Mouse (Mus musculus) erythroid progenitor cell, adult 5-6 weeks (primary cell): ENCODE results near the gene Doc2a. TPM values are rescaled to one million over a fixed set of nuclear protein-coding genes. Genes with fewer than 3 reads are reported as not detected.

Source experiments
- ATAC-seq: replicated peaks from 2 replicates; pipeline ENCODE4 v1.8.0; 2016; ENCODE audit warnings: moderate number of reproducible peaks, mild to moderate bottlenecking, moderate TSS enrichment, inconsistent platforms; ENCODE audit not compliant: poor library complexity, low FRiP score, severe bottlenecking
- total RNA-seq, 2 experiments: library from RNA; stranded (forward) in 1 of 2; stranded (reverse) in 1 of 2; fragments of 150-400 nt in 1 of 2; fragments of 186-747, 209-891 nt in 1 of 2; gene quantifications; 2 replicates each; pipeline versions ENCODE4 v1.2.3 to v1.2.4; 2015 to 2017; ENCODE audit warnings: low replicate concordance in 2 of 2

Doc2a gene
- total RNA-seq, 2 experiments from 2014 or later = not detected

DNA sequence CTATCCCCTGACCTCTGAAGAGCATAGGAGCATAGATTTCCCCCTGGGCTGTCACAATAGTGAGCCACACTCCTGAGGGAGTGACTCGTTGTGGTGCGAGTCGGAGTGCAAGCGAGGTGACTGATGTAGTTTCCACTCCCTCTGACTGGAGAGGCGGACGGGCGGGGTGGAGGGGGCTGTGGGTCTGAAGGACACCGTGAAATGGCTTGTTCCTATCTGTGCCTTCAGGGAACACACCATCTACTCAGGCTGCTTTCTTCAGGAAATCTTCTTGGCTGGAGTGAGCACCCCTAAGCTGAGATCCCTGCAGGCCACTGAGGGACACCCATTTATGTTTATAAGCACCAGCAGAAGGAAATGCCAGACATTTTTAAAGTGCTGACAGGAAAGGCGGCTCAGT, 24.5 kb upstream of the Doc2a start:
- ATAC-seq = no peak

DNA sequence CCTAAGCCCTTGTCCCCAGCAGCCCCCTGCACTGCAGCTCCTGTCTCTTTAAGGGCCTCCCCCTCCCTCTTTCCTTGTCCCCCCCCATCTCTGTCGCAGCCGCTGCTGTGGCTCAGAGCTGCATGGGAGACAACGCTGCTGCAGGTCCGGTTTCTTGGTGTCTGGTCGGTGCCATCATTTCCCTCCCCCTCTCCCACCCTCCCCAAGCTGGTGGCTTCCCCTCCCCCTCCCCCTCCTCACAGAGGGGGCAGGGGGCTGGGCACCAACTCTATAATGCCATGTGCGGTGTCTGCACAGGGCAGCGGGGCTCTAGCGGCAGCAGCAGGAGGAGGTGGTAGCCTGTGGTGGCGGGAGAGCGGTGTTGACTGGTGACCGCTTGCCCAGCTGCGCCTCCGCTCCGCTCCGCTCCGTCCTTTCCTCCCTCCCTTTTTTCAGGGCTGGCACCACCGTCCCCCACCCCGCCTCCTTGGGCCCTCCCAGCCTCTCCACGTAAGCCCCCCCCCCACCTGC, 24.0 kb upstream of the Doc2a start:
- no peak for ATAC-seq

DNA sequence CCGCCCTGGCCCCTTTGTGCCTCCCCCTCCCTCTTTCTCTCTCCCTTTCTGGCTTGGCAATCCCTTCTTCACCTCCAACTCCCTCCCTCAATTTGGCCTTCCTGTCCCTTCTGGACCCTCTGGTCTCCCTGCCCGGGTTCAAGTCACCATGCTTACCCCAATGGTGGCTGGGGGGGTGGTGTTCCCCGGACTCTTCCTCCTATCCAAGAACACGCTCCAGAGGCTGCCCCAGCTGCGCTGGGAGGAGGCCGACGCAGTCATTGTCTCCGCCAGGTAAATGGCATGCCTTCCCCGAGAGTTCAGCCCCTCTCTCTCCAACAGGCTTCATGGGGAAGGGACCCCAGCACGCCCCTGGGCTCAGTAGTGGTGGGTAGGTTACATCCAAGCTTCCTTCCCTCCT, 23.3 kb upstream of the Doc2a start:
- ATAC-seq = no peak

DNA sequence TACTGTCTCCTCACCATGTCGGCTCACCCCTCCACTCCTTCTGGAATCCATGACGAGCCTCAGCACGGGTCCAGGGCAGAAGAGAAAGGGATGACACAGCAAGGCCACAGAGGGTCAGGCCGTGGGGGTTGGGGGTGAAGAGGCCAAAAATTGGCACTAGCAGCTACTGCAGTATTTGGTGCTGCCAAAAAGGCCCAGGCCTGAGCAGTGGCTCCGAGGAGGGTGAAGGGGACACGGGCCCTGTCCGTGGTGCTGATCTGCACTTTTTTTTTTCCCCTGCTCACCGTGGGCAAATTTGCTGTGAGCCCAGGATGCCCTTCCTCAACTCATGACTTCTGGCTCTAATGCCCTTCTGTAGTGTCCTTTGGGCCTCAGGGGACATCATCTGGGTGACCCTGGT, 21.8 kb upstream of the Doc2a start:
- ATAC-seq = no peak

DNA sequence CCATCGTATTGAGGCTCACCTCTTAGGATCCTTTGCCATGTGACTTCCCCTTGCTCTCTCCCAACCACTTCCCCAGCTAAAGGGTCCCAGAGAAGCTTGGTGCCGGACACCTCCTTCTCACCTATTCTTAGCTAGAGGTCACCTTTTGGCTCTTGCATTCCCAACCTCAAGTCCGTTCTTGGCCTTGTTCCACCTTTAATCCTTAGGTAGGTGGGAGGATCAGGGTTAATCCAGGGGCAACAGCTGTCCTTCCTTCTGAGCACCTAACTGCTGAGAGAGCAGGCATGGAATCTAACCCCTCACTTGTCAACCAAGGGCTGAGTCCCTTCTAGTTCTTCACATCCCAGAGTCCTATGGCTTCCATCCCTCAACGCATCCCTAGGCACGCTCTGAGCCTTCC, 21.3 kb upstream of the Doc2a start:
- no peak for ATAC-seq

DNA sequence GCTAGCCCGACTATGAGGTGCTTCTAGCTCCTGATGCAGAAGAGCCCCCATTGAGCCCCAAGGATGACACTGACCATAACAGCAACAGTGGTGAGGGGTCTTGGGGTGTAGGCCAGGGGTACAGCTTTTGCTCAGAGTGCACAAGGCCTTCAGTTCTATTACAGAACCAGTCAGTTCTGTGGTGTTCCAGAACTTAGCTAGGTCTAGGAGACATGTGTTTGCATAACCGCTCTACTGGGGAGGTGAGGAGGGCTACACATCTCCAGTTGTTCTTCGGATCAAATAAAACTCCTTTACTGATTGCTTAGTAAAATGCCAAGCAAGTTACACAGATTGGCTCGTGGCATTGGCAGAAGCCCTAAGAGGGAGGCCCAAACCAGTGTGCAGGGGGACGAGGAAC, 15.7 kb upstream of the Doc2a start, which contains the start of gene 4930451I11Rik:
4930451I11Rik (minus strand) TSS at position 101 of the 400 bp plus-strand sequence.
- ATAC-seq = peak; percentile 6; the same call in 1 of the 2 replicates

DNA sequence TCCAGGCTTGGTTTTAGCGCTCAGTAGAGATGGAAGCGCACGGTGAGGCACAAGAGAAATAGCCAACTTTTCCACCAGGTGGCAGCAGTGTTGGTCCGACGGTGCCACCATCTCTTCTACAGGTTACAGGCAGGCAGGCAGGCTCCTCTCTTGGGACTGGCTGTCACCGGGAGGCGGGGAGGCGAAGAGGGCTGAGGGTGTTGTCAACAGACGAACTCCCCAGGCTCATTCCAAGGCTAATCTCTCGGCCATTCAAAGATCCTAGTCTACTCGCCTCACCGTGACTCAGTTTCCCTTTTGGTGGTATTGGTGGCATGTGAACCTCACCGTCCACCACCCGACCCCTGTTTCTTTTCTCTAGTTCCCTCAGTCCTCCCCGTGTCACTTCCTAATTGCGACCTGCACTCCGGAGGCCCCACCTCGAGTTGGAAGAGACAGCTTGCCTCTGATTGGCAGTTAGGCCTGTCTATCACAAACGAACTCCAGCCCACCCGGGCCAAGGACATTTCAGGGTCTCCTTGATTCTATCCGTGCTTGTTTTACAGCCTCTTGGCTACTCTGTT, 15.1 kb upstream of the Doc2a start:
- ATAC-seq = peak; percentile 86

DNA sequence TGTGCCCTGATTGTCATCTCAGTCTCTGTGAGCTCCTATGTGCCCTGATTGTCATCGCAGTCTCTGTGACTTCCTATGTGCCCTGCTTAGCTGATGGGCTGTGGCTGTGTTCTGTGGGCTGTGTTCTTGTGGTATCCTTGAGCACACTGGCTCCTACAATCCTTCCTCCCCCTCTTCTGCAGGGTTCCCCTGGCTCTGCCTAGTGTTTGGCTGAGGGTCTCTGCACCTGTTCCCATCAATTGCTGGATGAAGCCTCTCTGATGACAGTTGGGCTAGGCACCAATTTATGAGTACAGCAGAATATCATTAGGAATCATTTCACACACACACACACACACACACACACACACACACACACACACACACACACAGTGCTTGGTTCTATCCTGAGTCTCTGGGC, 13.9 kb upstream of the Doc2a start:
- no peak for ATAC-seq

DNA sequence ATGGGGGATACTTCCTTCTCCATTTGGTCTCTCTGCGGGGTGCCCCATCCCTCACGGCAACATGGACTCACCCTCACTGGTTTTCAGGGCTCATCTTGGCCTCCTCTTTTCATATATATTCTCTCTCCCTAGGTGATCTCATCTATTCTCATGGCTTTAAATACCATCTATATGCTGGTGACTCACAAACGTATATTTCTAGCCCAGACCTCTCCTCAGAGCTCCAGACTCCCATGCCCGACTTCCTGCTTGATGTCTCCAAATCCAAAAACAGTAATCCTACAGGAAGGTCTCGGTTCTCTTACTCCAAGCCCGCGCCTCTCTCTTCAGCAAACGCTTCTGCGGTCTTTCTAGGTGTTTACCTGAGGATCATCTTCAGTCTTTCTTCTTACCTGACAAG, 3.9 kb upstream of the Doc2a start:
- no peak for ATAC-seq

DNA sequence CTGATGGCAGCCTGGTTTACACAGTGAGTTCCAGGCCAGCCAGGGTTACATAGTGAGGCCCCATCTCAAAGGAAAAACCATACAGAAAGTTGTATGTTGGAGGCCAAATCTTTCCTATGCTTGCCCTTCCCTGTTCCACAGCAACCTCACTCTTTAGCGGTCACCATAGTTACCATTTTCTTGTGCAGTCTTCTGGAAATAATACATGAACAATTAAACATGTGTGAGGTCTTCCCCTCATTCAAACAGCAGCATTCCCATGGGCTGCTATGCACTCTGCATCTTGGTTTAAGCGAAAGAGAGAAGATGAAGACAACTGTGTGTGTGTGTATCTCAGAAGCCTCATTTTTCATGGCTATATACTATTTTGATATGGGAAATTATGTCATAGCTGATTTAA, 1.7 kb upstream of the Doc2a start:
- ATAC-seq = no peak

DNA sequence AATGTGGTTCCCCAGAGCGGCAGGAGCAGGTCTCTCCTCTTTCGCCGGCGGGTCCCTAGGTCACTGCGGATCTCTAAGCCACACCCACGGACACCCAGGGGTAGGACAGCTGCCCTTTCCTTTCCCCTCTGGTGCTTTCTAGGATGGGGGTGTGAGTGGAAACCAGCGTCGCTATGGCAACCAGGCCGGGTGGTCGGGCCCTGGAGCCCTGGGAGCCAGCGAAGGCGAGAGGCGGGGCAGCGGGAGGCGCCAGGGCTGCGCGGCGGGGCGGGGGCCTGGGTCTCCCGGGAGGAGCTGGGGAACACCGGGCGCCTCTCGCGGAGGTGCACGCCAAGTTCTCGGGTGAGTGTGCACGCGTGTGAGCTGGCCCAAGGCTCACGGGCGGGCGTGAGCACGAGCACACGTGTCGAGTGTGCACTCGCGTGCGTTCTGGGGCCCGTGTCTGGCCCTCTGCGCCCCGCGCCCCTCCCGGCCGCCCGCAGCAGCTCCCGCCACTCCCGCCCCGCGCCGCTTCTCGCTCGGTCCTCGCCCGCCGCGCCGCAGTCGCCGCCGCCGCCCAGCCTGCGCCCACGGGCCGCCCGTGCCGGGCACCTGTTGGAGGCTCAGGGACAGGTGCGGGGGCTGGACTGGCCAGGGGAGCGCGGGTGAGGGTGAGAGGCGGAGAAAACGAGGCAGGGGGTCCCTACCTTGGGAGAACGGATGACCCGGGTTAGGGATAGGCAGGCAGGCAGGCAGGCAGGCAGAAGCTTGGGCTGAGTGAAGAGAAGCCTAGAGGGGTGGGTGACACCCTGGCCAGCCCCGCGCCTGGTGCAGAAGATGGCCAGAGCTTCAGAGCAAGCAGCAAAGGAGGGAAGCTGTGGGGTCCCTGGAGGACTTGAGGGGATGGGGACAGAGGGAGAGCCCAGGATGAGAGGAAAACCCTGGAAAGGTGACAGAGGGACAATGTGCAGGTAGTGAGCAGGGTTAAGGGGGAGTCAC, 494 bp downstream of the Doc2a start:
- ATAC-seq = no peak

DNA sequence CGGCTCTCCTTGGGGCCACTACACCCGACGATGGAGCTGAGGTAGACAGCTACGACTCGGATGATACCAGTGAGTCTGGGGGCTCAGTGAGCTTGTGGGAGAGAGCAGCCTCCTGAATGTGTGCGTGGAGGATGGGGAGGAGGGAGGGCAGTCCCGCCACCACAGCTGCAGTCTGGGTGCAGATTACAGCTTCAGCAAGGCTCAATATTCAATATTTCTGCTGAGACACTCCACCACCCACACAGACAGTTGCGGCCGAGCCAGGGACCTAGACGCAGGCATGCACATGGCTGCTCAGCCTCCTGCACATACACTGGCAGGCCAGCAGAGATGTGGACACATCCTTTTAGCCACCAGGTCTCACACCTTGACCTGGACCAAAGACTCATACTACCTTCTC, 1.6 kb downstream of the Doc2a start:
- ATAC-seq = no peak

DNA sequence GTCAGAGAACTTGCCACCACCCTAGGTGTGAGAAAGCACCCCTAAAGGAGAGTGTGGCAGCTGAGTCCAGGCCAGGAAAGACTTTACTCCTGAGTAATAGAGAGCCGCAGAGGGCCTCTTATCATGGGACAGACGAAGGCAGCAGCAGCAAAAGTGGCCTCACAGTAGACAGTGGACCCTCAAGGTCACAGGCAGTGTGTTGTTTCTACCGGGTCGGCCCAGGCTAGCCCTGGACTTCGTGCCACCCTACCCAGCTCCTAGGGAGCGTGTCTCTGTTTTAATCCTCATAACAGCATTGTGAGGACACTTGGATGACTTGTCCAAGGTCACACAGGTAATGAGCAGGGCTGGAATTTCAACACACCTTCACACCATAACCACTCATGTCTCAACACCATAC, 2.9 kb downstream of the Doc2a start:
- no peak for ATAC-seq

DNA sequence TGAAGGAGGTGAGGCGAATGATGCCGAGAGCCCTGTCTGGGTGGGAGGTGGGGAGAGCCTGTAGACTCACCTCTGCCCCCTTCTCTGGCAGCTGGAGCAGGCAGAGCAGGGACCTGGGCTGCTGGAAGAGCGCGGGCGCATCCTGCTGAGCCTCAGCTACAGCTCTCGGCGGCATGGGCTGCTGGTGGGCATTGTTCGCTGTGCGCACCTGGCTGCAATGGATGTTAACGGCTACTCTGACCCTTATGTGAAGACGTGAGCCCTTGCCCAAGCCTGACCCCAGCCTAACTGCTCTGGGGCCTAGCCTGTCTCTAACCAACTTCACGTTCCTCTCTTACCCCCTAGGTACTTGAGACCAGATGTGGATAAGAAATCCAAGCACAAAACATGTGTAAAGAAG, 4.0 kb downstream of the Doc2a start:
- ATAC-seq = no peak

DNA sequence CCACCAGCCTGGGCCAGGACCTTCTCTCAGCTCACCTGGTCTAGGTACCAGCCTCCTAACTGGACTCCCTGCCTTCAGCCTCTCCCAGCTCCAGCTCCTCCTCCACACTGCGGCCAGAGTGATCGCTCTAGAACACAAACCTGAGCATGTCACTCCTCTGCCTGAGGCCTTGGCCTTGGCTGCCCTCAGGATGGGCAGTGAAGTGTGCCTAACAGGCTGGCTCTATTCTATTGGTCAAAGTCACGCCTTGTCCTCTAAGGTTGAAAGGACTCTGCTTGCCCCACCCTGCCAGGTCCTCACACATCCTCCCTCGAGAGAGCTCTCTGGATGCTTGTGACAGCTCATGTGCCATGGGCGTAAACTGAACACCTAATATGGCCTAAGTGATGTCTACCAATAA, 6.2 kb downstream of the Doc2a start:
- no peak for ATAC-seq

DNA sequence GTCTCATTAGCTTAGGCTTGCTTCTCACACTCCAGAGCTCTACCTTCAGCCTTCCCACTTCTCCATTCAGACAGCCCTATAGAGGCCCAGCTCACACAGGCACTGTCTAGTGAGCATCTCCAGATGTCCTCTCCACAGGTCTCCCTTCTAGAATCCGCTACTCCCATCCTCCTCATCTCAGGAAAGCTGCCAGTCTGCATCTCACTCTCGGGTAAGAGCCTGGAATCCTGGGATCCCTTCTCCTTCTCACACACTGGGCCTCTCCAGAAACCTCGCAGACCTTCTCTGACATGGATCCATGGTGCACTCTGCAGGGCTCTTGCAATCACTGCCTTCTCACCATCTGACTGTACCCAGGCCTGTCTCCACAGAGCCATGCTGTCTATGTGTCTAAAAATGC, 8.4 kb downstream of the Doc2a start:
- no peak for ATAC-seq

DNA sequence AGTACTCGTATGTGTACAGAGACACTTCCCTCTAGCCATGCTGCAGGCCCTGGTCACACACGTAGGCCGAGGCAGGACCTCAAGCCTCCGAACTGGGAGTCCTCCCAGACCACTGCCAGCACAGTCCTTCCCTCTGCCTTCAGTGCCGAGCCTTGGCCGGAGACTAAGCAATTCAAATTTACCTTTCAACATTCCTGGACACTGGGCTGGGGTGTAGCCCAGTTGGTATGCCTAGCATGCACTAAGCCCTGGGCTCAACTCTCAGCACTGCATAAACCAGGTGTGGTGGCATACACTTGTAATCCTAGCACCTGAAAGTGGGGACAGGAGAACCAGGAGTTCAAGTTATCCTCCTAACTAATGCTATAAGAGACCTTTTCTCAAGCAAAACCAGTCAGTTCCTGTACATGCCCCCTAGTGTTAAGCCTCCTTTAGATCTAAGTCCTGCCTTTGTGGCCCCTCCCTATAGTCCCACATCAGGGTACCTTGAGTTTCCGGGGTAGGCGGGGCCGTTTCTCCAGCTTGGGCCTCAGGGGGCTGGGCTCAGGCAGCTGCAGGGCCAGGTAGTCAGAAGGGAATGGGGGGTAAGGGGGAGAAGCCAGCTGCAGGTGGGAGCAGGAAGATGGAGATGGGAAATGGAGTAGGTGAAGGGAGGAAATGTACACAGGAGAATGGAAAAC, 9.7 kb downstream of the Doc2a start:
- ATAC-seq = no peak

DNA sequence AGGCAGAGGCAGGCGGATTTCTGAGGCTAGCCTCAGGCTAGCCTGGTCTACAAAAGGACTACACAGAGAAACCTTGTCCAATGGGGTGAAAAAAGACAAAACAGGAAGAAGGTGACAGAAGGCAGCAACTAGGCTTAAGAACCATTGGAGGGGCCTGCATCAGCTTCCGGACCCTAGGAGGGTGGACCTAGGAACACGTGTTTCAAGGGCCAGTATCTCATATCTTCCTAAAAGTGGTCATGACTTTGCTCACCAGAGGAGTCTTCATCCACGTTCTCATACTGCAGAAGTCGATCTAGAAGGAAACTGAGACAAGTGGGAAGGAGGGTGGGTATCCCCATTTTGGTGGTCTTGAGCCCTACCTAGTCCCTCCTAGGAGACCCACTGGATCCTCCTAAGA, 13.8 kb downstream of the Doc2a start:
- ATAC-seq = no peak

DNA sequence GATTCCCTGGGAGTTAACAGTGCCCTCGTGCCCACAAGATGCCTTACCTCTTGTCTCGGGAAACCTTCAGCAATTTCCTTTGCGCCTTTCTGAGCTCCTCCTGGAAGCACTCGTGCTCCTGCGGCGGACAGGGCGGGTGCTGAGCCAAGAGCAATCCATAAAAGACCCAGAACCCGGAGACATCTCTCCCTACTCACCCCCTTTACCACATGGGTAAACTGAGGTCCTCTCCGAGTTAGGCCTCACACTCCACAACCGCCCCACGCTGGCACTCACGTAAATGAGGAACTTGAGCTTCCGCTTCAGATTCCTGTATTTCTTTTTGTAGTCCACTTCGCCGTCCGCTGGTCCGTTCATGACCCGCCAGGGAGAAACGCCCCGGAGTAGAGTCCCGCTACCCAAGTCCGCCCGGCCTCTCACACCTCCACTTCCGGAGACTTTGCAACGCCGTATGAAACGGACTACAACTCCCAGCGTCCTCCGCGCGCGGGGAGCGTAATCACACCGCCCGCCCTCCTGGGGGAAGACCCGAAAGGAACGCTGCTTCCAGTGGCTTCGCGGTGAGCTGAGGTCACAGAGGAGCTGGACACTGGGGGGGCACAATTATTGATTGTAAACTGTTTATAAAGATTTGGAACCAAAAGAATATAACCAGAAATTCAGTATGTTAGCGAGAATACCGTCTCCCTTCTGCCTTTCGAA, 14.4 kb downstream of the Doc2a start, which contains the start of gene Hirip3:
Hirip3 (plus strand) TSS at position 544 of the 702 bp plus-strand sequence.
- ATAC-seq = peak; percentile 87
